Mouse (Mus musculus): ENCODE results near the gene Olfr74.
"Not testable (repeated sequence)": the region's sequence is repeated elsewhere in the genome, so short reads cannot be mapped to it uniquely, and the experiment has no call there.

The Olfr74 gene

DNA sequence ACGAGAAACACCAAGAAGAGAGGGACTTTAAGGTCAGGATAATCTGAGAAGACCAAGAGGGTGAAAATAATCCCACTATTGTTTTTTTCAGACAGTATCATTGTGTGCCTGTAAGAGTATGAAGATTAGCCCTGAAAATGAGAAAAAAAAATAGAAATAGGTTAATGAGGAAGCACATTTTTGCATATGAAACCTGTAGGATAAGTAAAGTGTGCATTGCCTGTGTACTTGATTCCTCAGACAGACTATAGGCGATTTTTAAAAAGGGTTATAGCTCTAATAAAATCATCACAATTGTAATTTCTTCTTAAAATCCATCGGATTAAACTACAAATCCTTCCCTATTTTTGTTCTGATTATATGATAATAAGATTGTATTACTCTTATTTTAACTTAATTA lies at the start of gene Olfr74:
Gene Olfr74, minus strand, starts transcription at position 101 of the 400 bp plus-strand sequence.
- no peak for DNase-seq (ENCODE audit: low spot score)

DNA sequence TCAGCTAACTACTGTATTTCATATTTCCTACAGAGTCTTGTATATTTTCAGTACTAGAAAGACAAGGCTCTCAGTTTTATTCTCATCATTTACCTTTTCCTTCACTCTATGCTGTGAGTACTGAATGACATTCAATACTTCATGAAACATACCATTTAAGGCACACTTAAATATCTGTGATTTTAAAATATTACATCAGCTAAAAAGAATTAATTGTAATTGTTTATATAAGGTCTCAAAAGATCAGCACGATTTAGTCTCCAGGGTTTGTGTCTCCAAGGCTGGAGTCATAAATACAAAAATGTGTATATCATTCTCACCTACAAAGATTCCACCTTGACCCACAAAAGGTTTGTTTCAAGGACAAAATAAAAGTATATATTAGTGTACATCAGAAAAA lies 48.0 kb upstream of the Olfr74 start, which contains the start of gene Olfr1161:
Gene Olfr1161, plus strand, starts transcription at position 301 of the 400 bp plus-strand sequence.
- DNase-seq (ENCODE audit: low spot score) = not testable (repeated sequence)

DNA sequence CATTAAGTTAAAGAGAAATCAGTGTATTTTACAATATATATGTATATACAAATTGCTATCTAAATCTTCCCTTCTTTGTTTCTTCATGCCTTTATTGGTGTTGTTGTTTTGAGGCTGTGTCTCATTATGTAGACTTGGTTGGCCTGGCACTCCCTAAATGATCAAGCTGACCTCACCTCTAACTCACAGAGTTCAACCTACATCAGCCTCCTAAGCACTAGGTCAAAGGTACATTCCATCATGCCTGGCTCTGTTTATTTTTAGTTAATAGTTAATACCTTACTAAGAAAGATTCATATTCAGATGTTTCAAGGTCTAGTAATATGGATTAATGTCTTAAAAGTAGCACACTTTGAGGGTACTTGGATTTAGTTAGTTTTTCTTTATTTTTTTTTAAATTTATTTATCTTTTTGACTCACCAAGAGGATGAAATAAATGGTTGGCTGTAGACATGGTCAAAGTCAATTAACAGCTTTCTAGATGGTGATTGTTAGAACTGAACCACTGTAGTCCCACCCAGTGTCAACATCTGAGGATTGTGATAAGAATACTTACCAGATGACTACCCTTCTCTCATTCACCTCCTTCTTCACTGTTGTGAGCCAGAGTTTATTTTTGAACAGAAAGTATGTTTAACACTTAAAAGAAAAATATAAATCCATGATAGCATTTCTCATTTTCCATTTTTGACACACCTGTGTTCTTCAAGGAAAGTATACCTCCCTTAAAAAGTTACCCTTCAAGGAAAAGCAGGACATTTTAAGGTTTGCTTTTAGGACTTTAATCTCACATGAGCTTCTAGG lies 33.3 kb upstream of the Olfr74 start, which contains the start of gene Olfr1160:
Gene Olfr1160, minus strand, starts transcription at position 754 of the 804 bp plus-strand sequence.
- DNase-seq (ENCODE audit: low spot score) = no peak

- no peak for DNase-seq (ENCODE audit: low spot score)
Observed at GRCm38 (mm10) chr2:87989813-87990212, 15.3 kb upstream of the Olfr74 start, which contains the start of gene Olfr1158. Olfr1158 (plus strand) TSS chr2:87990113.

- DNase-seq (ENCODE audit: low spot score) = no peak
Observed at GRCm38 (mm10) chr2:87968199-87968598, 6.3 kb downstream of the Olfr74 start, which contains the start of gene Olfr1157. Olfr1157 (minus strand) TSS chr2:87968299.

DNA sequence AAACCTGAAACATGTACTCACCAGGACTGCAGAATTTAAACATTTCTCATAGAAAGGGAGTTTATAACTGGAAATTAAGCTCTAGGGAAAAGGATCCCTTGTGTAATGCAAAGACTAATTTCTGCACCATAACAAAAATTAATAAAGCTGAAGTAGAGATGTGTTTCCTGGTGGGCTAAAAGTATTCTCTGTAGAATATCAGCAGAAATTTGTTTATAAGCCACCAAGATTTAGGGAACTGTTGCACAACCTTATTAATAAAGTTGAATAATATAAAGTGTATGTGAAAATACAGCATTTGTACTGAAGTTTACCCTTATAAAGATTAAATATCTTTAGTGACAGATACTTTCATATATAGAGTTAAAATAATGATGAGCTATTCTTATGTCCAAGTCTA lies 21.5 kb downstream of the Olfr74 start, which contains the start of gene Olfr1156:
Gene Olfr1156, minus strand, starts transcription at position 101 of the 400 bp plus-strand sequence.
- DNase-seq (ENCODE audit: low spot score) = no peak

DNA sequence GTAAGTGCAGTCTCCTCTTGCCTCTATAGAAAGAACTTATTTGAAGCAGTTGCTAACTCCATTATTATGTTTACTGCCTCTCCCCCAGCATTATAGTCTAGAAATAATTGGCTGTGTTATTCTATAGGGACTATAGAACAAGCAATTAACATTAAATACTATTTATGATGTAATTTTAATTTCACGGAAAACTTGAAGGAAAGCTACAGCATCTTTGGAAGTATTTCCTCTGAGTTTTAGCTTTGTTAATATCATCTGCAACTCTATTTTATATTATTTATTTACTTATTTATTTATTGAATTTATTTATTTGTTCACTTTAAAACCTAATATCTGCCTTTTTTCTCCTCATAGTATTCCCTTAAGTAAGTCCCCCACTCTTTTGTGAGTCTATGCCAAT lies 29.4 kb downstream of the Olfr74 start, which contains the start of gene Olfr1155:
Gene Olfr1155, minus strand, starts transcription at position 101 of the 400 bp plus-strand sequence.
- DNase-seq (ENCODE audit: low spot score) = no peak
